Mouse (Mus musculus) cerebral cortex, adult 2 months (tissue): ENCODE results near the gene Coa6.

ENCODE experiments used
- WGBS: fragments of 180-500 bp; shearing (Covaris S2); methylation state at CpG from one replicate; pipeline ENCODE4 v1.1.7; 2018; 5-methylcytosine and 5-hydroxymethylcytosine counted together

Coa6 gene

GRCm38 (mm10) chr8:126473802-126474298, 51.5 kb downstream of the Coa6 start:
- WGBS, result 15% methylated on average over 16 of the region's 16 CpGs

GRCm38 (mm10) chr8:126474299-126475187, 52.2 kb downstream of the Coa6 start, which contains the start of gene Tarbp1:
Gene Tarbp1, minus strand, starts transcription at chr8:126475065.
- under 1% methylated on average over 124 of the region's 124 CpGs for WGBS
